Mouse (Mus musculus): ENCODE measurements around the gene Slc1a2. TPM values are rescaled to one million over a fixed set of nuclear protein-coding genes. Genes with fewer than 3 reads are reported as not detected.

The Slc1a2 gene
- total RNA-seq, 2 experiments from 2014 or later = 1,660 to 1,742 TPM

DNA sequence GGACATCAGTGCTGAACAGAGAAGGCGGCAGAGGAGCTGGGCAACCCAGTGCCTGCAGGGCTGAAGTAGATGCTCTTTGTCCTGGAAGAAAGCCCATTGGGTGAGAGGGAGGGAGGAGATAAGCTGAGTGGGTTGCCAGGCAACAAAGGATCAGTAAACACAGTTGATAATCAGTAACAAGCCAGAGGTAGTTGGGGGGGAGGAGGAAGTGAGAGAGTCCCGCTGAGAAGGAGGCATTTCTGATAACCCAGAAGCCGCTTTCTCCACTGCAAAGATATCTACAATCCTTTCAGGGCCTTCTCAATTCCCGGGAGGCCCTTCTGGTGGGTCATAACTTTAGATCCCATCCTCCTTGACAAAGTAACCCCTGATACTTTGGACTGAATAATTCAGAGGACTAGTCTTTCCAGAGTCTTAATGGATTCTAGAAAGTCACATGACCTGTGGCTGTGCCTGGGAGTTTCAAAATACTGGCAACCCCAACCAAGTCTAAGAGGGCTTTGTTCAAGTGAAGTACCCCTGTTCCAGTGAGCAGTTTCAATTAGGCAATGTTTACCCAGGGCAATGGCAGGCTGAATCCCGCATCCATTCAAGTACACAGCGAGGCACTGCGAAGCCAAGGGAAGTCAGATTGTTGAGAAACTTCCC, 86.9 kb downstream of the Slc1a2 start:
- no peak for TF ChIP-seq CTCF (IDR thresholded peaks at IDR 0.05)
- H3K4me3 ChIP-seq = no peak overlapping the region
- DNase-seq (ENCODE audit: extremely low spot score in 1 of 2, low spot score in 2 of 2) = no peak
- no peak overlapping the region for H3K27ac ChIP-seq
- intact Hi-C loops (cut with DNase I) = no loop called here

DNA sequence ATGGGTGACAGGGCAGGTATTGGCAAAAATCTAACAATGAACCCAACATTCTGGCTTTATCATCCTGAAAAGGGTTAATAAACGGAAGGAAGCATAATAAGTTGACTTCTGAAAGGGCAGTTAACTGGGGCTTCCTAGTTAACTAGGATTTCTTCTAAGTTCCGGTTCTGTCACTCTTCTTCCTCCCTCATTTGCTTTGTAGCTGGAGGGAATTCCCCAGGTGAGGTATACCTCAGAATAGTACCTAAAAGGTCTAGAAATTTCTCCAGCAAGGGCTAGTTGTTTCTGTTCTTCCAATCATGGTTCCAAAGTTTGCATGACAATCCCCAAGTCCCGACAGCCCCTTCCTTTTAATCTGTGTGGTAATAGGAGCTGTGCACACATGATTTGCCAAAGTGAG, 89.3 kb downstream of the Slc1a2 start:
- TF ChIP-seq CTCF (IDR thresholded peaks at IDR 0.05) = no peak
- intact Hi-C loops (cut with DNase I) = no loop called here
- H3K4me3 ChIP-seq = no peak overlapping the region
- DNase-seq (ENCODE audit: extremely low spot score in 1 of 2, low spot score in 2 of 2) = no peak
- no peak overlapping the region for H3K27ac ChIP-seq

DNA sequence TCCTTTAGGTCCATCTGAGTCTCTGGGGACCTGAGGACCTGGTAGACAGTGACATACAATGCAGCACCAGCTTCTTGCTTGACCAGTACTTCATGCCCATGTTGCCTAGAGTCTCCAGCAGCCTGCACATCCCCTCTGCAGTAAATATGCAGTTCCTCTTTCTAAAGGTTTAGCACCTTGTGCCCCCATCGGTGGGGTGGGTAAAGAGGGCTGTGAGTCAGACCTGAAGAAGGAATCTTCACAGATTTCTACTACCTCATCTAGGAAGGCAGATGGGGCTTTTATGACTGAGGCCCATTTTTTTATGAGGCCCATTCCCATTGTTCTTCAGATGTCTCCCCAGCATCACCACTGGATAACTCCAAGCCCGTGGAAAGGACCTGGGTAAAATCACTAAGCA, 91.5 kb downstream of the Slc1a2 start:
- intact Hi-C loops (cut with DNase I) = no loop called here
- DNase-seq (ENCODE audit: extremely low spot score in 1 of 2, low spot score in 2 of 2) = no peak
- no peak overlapping the region for H3K27ac ChIP-seq
- no peak for TF ChIP-seq CTCF (IDR thresholded peaks at IDR 0.05)
- no peak overlapping the region for H3K4me3 ChIP-seq

DNA sequence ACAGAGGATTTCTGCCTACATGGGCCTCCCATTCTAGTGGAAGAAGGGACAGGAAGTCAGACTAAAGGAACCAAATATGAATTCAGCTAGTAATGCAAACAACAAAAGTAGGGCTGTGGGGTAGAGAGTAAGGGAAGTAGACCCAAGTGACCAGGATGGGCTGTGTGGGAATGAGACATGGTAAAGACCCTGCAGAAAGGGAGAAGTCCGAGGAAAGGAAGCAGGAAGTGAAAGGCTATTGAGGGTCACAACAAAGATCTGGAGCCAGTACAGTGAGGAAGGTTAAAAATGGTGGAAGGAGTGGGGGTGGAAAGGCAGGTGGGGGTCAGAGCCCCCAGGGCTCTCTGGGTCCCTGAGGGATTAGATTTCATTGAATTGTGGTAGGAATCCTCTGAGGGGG, 93.4 kb downstream of the Slc1a2 start:
- no peak for TF ChIP-seq CTCF (IDR thresholded peaks at IDR 0.05)
- no peak overlapping the region for H3K4me3 ChIP-seq
- no peak overlapping the region for H3K27ac ChIP-seq
- intact Hi-C loops (cut with DNase I) = no loop called here
- no peak for DNase-seq (ENCODE audit: extremely low spot score in 1 of 2, low spot score in 2 of 2)

DNA sequence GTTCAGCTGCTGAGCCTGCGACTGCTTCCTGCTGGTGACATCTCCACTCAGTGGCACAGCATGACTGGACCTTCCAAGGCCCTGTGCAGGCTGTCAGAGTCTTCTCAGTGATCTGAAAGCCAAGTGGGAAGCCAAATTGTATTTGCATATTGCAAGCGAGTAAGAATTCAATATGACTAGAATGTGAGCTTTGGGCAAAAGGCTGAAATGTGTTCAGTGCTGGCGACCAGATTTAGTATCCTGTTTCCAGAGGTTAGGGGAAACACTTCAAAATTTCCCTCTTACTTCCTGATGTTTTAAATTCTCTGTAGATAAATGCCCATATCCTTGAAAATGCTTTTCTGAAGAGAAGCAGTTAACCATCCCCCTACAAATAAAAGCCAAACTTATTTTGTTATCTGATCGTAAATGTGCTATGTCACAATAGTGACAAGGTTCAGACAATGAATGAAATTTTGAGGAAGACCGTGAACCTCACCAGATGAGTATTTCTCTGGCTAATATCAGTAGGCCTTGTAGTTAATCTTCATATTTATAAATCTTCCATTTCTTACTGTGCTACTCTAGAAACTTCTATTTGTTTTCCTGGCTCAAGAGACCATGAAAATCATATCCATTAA, 98.9 kb downstream of the Slc1a2 start:
- H3K4me3 ChIP-seq = no peak overlapping the region
- no peak overlapping the region for H3K27ac ChIP-seq
- DNase-seq (ENCODE audit: extremely low spot score in 1 of 2, low spot score in 2 of 2) = no peak
- TF ChIP-seq CTCF (IDR thresholded peaks at IDR 0.05) = no peak
- intact Hi-C loops (cut with DNase I) = no loop called here

DNA sequence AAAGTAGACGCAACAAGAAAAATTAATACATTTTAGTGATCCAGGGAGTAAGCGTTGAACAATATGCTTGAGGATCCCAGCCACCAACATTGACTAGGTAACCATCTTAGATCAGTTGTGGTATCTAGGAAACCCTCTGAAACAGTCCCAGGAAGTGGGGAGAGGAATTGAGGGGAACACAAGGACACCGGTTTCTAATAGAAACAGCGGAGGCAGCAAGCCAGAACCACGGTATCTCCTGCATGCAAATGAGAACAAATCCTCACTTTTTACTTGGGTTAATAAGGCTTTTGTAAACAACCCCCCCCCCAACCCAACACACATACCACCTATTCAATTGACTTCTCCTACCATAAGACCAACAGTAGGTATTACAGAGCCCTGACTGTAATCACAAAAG, 101.0 kb downstream of the Slc1a2 start:
- no peak for DNase-seq (ENCODE audit: extremely low spot score in 1 of 2, low spot score in 2 of 2)
- no peak for TF ChIP-seq CTCF (IDR thresholded peaks at IDR 0.05)
- intact Hi-C loops (cut with DNase I) = no loop called here
- no peak overlapping the region for H3K27ac ChIP-seq
- no peak overlapping the region for H3K4me3 ChIP-seq

DNA sequence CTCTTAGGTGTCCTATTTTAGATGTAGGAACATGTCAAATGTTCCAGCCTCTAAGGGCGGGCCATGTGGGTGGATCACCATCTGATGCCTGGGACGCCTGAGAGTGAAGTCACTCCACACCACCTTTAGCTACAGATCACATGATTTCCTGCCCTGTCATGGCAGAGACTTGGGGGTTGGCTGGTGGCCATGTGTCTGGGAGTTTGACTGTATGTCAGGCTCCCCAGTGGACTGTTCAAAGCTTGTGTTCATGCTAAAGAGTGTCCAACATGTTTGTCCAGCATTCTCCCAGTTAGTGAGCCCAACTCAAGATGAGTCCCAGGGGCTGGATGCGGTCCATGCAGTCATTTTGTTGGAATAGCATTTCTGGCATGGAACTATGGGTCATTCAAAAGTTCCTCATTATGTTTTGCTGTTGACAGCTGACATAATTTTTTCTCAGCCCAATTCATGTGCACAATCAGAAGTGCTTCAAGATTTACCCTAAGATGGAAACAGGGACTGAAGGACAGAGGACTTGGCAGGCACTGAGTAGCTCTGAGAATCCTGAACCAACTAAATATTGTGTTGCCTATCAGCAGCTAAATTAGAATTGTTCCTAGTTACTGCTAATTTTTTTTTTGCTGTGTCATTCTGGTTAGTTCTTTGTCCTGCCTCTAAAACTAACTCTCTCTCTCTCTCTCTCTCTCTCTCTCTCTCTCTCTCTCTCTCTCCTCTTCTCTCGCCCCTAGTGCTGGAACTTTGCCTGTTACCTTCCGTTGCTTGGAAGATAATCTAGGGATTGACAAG, 102.0 kb downstream of the Slc1a2 start:
- intact Hi-C loops (cut with DNase I) = no loop called here
- H3K27ac ChIP-seq = 0 out of 2 replicates have a peak overlapping the region, but pooled peaks have one; percentile 47
- H3K4me3 ChIP-seq = no peak overlapping the region
- TF ChIP-seq CTCF (IDR thresholded peaks at IDR 0.05) = no peak
- no peak for DNase-seq (ENCODE audit: extremely low spot score in 1 of 2, low spot score in 2 of 2)

DNA sequence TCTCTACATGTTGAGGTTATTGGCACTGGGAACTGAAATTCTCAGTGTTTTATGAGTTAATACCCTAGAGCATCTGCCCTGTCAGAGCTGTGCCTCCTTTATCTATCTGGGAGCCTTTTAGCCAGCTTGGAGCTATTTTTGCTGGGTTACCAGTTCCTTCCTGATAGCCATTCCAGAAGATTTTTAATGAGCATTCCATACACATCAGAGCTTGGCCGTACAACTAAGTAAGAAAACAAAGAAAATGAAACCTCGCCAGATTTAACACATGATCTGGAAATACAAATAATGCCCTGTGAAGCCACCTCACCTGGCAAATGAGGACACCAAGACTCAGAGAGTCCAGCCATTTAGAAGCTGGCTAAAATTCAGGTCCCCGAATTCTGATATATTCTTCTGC, 104.7 kb downstream of the Slc1a2 start:
- no peak for DNase-seq (ENCODE audit: extremely low spot score in 1 of 2, low spot score in 2 of 2)
- Histone ChIP-seq H3K4me3 (no peak overlapping the region), H3K27ac (no peak overlapping the region)
- intact Hi-C loops (cut with DNase I) = no loop called here
- TF ChIP-seq CTCF (IDR thresholded peaks at IDR 0.05) = no peak

DNA sequence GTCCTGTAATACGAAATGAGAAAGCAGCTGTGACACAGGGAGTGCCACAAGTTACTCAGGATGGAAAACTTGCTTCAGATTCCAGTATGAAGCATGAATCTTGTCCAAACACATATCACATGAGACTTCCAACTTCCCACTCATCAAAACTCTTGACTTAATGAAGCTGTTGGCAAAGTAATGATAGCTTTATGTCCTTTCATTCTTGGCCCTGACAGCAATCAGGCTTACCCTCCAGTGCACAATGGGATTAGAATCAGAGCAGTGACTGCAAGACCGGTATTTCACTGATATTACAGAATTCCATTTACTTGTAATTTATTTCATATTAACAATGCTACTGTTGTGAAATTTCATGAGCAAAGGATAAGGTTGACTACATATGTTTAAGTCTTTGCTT, 105.5 kb downstream of the Slc1a2 start:
- H3K4me3 ChIP-seq = no peak overlapping the region
- no peak overlapping the region for H3K27ac ChIP-seq
- TF ChIP-seq CTCF (IDR thresholded peaks at IDR 0.05) = no peak
- no peak for DNase-seq (ENCODE audit: extremely low spot score in 1 of 2, low spot score in 2 of 2)
- intact Hi-C loops (cut with DNase I) = no loop called here

DNA sequence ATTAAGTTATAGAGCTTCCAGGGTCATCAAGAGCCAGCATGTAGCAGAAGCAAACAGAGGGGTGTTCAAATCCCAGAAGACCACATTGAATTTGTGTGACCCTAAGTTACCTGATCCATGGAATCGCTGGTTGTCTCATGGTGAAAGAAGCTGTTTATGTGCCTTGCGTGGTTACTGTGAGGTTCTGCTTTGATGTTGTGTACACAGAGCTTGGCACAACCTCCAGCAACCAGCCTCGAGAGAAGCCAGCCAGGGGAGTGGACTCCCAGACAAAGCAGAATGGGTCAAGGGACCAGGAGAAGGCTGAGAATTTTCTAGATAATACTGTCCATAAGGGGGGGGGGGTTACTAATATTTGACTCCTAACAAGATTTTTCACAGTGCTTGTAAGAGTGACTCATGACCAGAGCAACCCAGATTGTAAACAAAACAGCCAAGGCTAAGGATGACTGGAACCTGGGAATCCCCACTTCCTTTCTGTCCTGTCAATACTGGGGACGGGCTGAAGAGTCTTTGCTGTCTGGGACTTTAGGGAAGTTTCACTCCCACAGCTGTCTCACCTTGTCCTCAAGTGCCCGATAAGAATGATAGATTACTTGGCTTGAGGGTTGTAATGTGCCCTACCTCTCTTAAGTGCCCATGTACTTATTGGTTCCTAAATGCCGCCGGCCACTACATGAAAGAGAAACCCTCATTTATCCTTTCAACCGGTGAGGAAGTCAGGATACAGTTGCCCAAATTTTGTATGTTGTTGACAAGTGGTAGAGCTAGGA, 106.3 kb downstream of the Slc1a2 start:
- H3K27ac ChIP-seq = no peak overlapping the region
- DNase-seq (ENCODE audit: extremely low spot score in 1 of 2, low spot score in 2 of 2) = no peak
- H3K4me3 ChIP-seq = no peak overlapping the region
- intact Hi-C loops (cut with DNase I) = no loop called here
- TF ChIP-seq CTCF (IDR thresholded peaks at IDR 0.05) = no peak

DNA sequence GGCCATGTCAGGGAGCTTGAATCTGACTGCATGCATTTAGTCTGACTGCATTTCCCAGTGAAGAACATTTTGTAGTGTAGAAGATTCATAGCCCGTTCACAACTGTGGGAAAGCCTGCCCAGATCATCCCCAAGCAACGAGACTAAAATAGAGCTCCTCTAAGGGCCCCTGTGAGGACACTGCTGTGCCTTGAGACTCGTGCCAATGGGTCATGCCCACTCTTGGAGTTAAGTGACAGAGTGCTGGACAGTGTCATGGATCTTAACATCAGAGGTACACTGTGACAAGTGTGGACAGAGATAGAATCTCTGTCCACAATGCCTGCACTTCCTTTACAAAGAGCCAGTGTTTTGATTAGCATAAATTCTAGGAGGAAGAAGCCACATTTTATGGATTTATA, 109.8 kb downstream of the Slc1a2 start:
- intact Hi-C loops (cut with DNase I) = no loop called here
- Histone ChIP-seq H3K27ac (no peak overlapping the region), H3K4me3 (no peak overlapping the region)
- no peak for TF ChIP-seq CTCF (IDR thresholded peaks at IDR 0.05)
- DNase-seq (ENCODE audit: extremely low spot score in 1 of 2, low spot score in 2 of 2) = no peak

DNA sequence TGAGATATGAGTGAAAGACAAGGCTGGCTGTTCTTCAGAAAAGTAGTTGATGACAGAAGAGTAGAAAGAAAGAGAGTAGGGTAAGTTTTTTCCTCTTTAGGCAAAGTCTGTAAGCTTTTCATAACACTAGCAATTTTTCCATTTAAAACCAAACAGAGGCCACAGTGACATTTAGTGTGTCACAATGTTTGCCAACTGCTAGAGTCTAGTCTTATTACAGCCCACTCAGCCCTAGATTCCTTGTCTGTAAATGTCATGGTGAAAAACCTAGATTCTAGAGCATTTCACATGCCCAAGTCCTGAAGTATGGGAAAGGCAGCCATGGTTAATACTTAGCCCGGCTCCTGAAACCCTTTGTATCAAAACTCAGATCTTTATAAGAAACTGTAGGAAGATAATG, 112.8 kb downstream of the Slc1a2 start:
- Histone ChIP-seq H3K27ac (no peak overlapping the region), H3K4me3 (no peak overlapping the region)
- no peak for TF ChIP-seq CTCF (IDR thresholded peaks at IDR 0.05)
- intact Hi-C loops (cut with DNase I) = loop anchor here (10.0 kb wide), 1 partner anchor 177 kb away; no protein-coding TSS in a partner anchor
- DNase-seq (ENCODE audit: extremely low spot score in 1 of 2, low spot score in 2 of 2) = no peak

Data from left cerebral cortex, adult 2 months (tissue).